Mouse (Mus musculus): ENCODE measurements around the gene Cacna1a. TPM values are rescaled to one million over a fixed set of nuclear protein-coding genes. Genes with fewer than 3 reads are reported as not detected.

Cacna1a gene
- polyA plus RNA-seq, 1 experiment from 2014 or later: 10.9 TPM

GRCm38 (mm10) chr8:84567541-84567940 is 179.3 kb downstream of the Cacna1a start:
- no peaks in the 10 kb centered on the region for H3K9me3 ChIP-seq
- peaks cover 6% of the 10 kb centered on the region; the same call in 1 of the 2 replicates for H3K4me1 ChIP-seq
- H3K4me3 ChIP-seq: no peak overlapping the region
- no peak overlapping the region for H3K27ac ChIP-seq
- WGBS: 78% methylated on average over 19 of the region's 19 CpGs
- no peak overlapping the region for H3K9ac ChIP-seq
- H3K36me3 ChIP-seq: no peaks in the 10 kb centered on the region
- H3K27me3 ChIP-seq: peaks cover 46% of the 10 kb centered on the region
- no peak for ATAC-seq (ENCODE audit: insufficient number of reproducible peaks, insufficient read depth, low FRiP score, low TSS enrichment, low read depth)
- no peak overlapping the region for H3K4me2 ChIP-seq

DNA sequence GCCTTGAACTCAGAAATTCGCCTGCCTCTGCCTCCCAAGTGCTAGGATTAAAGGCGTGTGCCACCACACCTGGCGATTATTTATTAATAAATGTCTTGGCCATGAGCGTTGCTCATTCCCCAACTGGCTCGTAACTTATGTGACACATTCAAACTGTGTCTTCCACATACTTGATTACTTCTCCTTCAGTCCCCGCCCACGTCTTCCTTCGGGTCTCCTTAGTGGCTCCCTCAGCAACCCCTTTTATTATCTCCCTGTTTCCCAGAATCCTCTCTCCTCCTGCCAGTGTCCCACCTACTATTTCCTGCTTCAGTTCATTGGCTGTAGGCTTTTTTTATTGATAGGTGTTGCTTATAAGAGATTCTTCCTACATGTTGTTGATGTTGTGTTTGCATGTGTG is 180.5 kb downstream of the Cacna1a start:
- H3K9me3 ChIP-seq: no peaks in the 10 kb centered on the region
- H3K4me1 ChIP-seq: peaks cover 6% of the 10 kb centered on the region; the same call in 1 of the 2 replicates
- no peak overlapping the region for H3K4me3 ChIP-seq
- H3K27me3 ChIP-seq: peaks cover 38% of the 10 kb centered on the region
- H3K4me2 ChIP-seq: no peak overlapping the region
- 86% methylated on average over 8 of the region's 8 CpGs for WGBS
- no peak overlapping the region for H3K27ac ChIP-seq
- H3K36me3 ChIP-seq: no peaks in the 10 kb centered on the region
- ATAC-seq (ENCODE audit: insufficient number of reproducible peaks, insufficient read depth, low FRiP score, low TSS enrichment, low read depth): no peak
- H3K9ac ChIP-seq: no peak overlapping the region

DNA sequence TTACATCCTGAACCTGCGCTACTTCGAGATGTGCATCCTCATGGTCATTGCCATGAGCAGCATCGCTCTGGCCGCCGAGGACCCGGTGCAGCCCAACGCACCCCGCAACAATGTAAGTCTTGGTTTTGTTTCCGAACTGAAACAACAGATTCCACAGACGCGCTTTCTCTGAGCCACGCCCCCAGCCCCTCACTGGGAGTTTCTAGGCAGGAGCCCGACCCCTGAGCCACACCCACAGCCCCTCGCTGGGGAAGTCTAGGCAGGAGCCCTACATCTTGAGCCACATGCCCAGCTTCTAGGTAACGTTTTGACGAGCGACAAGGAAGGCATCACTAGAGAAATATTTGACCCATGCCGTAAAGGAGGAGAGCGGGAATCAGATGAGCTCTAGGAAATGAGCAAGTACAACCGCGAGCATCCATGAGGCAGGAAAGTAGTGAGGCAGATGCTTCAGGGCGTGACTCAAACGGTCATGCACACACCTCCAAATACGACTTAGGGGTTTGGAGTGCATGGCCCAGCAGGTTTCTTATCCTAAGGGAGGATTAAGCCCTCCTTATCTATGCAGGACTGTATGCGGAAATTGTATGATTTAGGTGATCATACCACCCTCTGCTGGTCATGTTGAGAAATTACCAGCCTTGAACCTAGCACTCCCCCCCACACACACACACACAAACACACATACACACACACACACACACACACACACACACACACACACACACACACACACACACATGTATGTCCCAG is 181.9 kb downstream of the Cacna1a start:
- Histone ChIP-seq H3K27ac (no peak overlapping the region), H3K9me3 (no peaks in the 10 kb centered on the region), H3K4me3 (peak overlapping the region; percentile 7; the same call in 1 of the 2 replicates), H3K36me3 (no peaks in the 10 kb centered on the region), H3K9ac (no peak overlapping the region), H3K4me2 (peak overlapping the region; percentile 48), H3K4me1 (peaks cover 6% of the 10 kb centered on the region; the same call in 1 of the 2 replicates), H3K27me3 (peaks cover 29% of the 10 kb centered on the region)
- WGBS: 31% methylated on average over 25 of the region's 25 CpGs
- no peak for ATAC-seq (ENCODE audit: insufficient number of reproducible peaks, insufficient read depth, low FRiP score, low TSS enrichment, low read depth)

- Histone ChIP-seq H3K27ac (no peak overlapping the region), H3K9me3 (no peaks in the 10 kb centered on the region), H3K4me1 (no peaks in the 10 kb centered on the region; the same call in 1 of the 2 replicates), H3K4me3 (no peak overlapping the region), H3K4me2 (no peak overlapping the region), H3K9ac (no peak overlapping the region), H3K36me3 (no peaks in the 10 kb centered on the region), H3K27me3 (no peaks in the 10 kb centered on the region; the same call in 1 of the 2 replicates)
- 89% methylated on average over 4 of the region's 4 CpGs for WGBS
- no peak for ATAC-seq (ENCODE audit: insufficient number of reproducible peaks, insufficient read depth, low FRiP score, low TSS enrichment, low read depth)
Measured at GRCm38 (mm10) chr8:84577432-84577831, 189.2 kb downstream of the Cacna1a start.

GRCm38 (mm10) chr8:84579595-84579994 is 191.4 kb downstream of the Cacna1a start:
- Histone ChIP-seq H3K9ac (no peak overlapping the region), H3K9me3 (no peaks in the 10 kb centered on the region), H3K4me3 (no peak overlapping the region), H3K4me2 (no peak overlapping the region), H3K27ac (no peak overlapping the region), H3K27me3 (no peaks in the 10 kb centered on the region), H3K36me3 (no peaks in the 10 kb centered on the region), H3K4me1 (no peaks in the 10 kb centered on the region; the same call in 1 of the 2 replicates)
- ATAC-seq (ENCODE audit: insufficient number of reproducible peaks, insufficient read depth, low FRiP score, low TSS enrichment, low read depth): no peak
- WGBS: 10% methylated on average over 3 of the region's 3 CpGs

DNA sequence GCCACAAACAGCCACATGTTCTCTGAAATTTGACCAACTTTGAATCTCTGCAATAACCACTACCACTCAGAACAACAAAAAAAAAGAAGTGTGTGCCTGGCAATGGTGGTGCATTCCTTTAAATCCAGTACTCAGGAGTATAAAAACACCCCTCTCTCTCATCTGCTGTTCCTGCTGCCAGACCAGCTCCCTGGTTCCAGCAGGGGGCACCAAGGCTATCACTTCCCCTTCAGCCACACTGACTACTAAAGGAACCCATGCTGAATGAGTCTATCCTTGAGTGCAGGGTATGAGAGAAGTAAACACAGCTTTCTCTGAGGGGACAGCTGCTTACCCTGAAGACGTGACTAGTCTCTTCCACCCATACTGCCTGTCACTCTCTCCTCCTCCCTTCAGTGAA is 197.1 kb downstream of the Cacna1a start:
- H3K27ac ChIP-seq: no peak overlapping the region
- 33% methylated on average over 1 of the region's 1 CpGs for WGBS
- H3K36me3 ChIP-seq: no peaks in the 10 kb centered on the region
- no peak for ATAC-seq (ENCODE audit: insufficient number of reproducible peaks, insufficient read depth, low FRiP score, low TSS enrichment, low read depth)
- no peaks in the 10 kb centered on the region for H3K4me1 ChIP-seq
- no peak overlapping the region for H3K4me3 ChIP-seq
- H3K4me2 ChIP-seq: no peak overlapping the region
- no peaks in the 10 kb centered on the region for H3K27me3 ChIP-seq
- H3K9me3 ChIP-seq: no peaks in the 10 kb centered on the region
- no peak overlapping the region for H3K9ac ChIP-seq

GRCm38 (mm10) chr8:84586221-84586620 is 198.0 kb downstream of the Cacna1a start:
- no peak for ATAC-seq (ENCODE audit: insufficient number of reproducible peaks, insufficient read depth, low FRiP score, low TSS enrichment, low read depth)
- WGBS: 62% methylated on average over 2 of the region's 2 CpGs
- H3K9me3 ChIP-seq: no peaks in the 10 kb centered on the region
- H3K4me3 ChIP-seq: no peak overlapping the region
- H3K27ac ChIP-seq: no peak overlapping the region
- no peaks in the 10 kb centered on the region for H3K36me3 ChIP-seq
- H3K4me1 ChIP-seq: no peaks in the 10 kb centered on the region
- no peak overlapping the region for H3K9ac ChIP-seq
- H3K27me3 ChIP-seq: no peaks in the 10 kb centered on the region
- H3K4me2 ChIP-seq: no peak overlapping the region

DNA sequence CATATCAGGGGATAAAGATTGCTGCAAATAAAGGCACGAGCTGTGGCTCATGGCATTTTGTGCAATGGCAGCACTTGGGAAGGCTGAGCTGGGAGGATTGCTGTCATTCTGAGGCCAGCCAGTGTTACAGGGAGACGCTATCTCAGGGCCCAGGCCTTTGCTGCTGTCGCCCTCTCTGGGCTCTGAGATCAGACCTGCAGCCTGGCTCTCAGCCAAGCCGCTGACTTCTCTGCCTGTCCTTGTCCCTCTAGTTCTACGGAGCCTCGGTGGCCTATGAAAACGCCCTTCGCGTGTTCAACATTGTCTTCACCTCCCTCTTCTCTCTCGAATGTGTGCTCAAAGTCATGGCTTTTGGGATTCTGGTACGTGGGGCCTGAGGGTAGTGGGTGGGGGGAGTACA is 200.3 kb downstream of the Cacna1a start:
- H3K4me1 ChIP-seq: no peaks in the 10 kb centered on the region; the same call in 1 of the 2 replicates
- WGBS: 81% methylated on average over 11 of the region's 11 CpGs
- H3K27me3 ChIP-seq: 0 out of 2 replicates have a peak, but pooled peaks cover 4% of the 10 kb centered on the region
- H3K4me3 ChIP-seq: no peak overlapping the region
- H3K4me2 ChIP-seq: no peak overlapping the region
- no peaks in the 10 kb centered on the region for H3K36me3 ChIP-seq
- H3K9me3 ChIP-seq: no peaks in the 10 kb centered on the region
- no peak overlapping the region for H3K9ac ChIP-seq
- H3K27ac ChIP-seq: no peak overlapping the region
- ATAC-seq (ENCODE audit: insufficient number of reproducible peaks, insufficient read depth, low FRiP score, low TSS enrichment, low read depth): no peak

DNA sequence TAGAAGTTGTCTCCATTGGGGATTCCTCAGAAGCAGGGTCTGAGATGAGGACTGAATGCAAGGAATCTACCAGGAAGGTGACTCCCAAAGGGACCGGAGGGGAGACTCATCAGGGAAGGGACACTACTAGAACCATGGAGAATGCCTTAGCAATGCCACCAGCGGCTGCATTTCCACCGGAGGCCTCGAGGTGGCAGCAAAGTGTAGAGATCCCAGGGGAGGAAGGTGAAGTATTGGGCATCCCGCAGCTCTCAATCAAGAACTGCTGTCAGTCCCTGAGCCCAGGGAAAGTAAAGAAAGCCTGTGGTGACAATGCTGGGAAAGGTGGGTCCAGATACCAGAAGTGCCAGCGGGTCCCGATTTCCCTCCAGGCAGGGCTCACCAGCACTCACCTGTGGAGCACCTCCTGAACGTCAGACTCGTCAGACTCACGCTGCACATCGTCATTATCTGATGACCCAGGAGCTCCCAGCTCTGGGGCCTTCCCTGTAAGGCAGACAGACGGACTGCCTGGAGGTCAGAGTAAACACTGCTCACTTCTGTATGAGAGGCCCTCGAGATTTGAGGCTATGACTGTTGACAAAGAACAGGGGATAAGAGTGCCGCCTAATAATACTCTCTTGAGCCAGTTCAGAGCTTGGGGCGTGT is 203.9 kb downstream of the Cacna1a start:
- 21% methylated on average over 15 of the region's 15 CpGs for WGBS
- peak overlapping the region; percentile 11; the same call in 1 of the 2 replicates for H3K4me2 ChIP-seq
- H3K27ac ChIP-seq: no peak overlapping the region
- no peak for ATAC-seq (ENCODE audit: insufficient number of reproducible peaks, insufficient read depth, low FRiP score, low TSS enrichment, low read depth)
- no peaks in the 10 kb centered on the region; the same call in 1 of the 2 replicates for H3K4me1 ChIP-seq
- H3K27me3 ChIP-seq: 0 out of 2 replicates have a peak, but pooled peaks cover 4% of the 10 kb centered on the region
- H3K9ac ChIP-seq: no peak overlapping the region
- H3K36me3 ChIP-seq: no peaks in the 10 kb centered on the region
- H3K4me3 ChIP-seq: no peak overlapping the region
- H3K9me3 ChIP-seq: no peaks in the 10 kb centered on the region

GRCm38 (mm10) chr8:84593143-84593542 is 204.9 kb downstream of the Cacna1a start:
- no peak for ATAC-seq (ENCODE audit: insufficient number of reproducible peaks, insufficient read depth, low FRiP score, low TSS enrichment, low read depth)
- H3K4me3 ChIP-seq: no peak overlapping the region
- H3K36me3 ChIP-seq: no peaks in the 10 kb centered on the region
- no peaks in the 10 kb centered on the region for H3K9me3 ChIP-seq
- H3K9ac ChIP-seq: no peak overlapping the region
- H3K27ac ChIP-seq: no peak overlapping the region
- 57% methylated on average over 1 of the region's 1 CpGs for WGBS
- H3K27me3 ChIP-seq: 0 out of 2 replicates have a peak, but pooled peaks cover 4% of the 10 kb centered on the region
- no peak overlapping the region for H3K4me2 ChIP-seq
- no peaks in the 10 kb centered on the region; the same call in 1 of the 2 replicates for H3K4me1 ChIP-seq

DNA sequence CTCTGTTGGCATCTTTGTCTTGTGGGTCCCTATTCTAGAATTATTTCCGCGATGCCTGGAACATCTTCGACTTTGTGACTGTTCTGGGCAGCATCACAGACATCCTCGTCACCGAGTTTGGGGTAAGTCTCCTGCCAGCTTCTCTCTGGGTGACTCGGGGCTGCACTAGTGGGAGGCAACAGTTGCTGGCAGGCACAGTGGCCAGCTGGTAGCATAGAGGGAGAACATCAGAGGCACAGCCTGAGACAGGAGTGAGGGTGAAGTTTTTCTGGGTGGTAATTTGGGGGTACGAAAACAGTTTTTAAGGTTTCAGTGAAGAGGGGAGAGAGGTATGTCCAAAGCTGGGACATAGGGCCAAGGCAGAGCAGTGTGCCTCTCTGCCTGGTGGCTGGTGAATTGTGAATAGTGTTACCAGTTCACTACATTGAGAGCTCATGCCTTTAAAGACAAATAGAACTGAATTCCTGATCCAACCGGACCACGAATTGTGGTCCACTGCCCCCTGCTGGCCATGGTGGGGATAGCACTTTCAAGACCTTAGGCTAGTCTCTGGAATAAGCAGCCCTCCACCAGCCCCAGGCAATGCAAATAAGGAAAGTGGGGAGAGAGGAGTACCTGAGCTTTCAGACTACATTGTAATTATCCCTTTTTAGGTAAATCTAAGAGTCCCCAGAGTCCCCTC is 206.0 kb downstream of the Cacna1a start:
- ATAC-seq (ENCODE audit: insufficient number of reproducible peaks, insufficient read depth, low FRiP score, low TSS enrichment, low read depth): no peak
- no peaks in the 10 kb centered on the region for H3K36me3 ChIP-seq
- H3K4me3 ChIP-seq: no peak overlapping the region
- no peak overlapping the region for H3K9ac ChIP-seq
- no peak overlapping the region for H3K4me2 ChIP-seq
- no peaks in the 10 kb centered on the region; the same call in 1 of the 2 replicates for H3K4me1 ChIP-seq
- H3K9me3 ChIP-seq: no peaks in the 10 kb centered on the region
- 68% methylated on average over 9 of the region's 9 CpGs for WGBS
- H3K27me3 ChIP-seq: 0 out of 2 replicates have a peak, but pooled peaks cover 4% of the 10 kb centered on the region
- H3K27ac ChIP-seq: no peak overlapping the region
